Mouse (Mus musculus) urinary bladder, postnatal 36 days (tissue): ENCODE measurements around the gene Dync1li1.
A peak's percentile ranks its signal among the peaks of the same experiment; 100 is the strongest.

Source experiments
- DNase-seq, 2 experiments: peaks; one replicate each; pipeline ENCODE4 v3.0.0; 2022; ENCODE audit warnings: low spot score in 2 of 2, mixed read lengths in 1 of 2

Gene Dync1li1

DNA sequence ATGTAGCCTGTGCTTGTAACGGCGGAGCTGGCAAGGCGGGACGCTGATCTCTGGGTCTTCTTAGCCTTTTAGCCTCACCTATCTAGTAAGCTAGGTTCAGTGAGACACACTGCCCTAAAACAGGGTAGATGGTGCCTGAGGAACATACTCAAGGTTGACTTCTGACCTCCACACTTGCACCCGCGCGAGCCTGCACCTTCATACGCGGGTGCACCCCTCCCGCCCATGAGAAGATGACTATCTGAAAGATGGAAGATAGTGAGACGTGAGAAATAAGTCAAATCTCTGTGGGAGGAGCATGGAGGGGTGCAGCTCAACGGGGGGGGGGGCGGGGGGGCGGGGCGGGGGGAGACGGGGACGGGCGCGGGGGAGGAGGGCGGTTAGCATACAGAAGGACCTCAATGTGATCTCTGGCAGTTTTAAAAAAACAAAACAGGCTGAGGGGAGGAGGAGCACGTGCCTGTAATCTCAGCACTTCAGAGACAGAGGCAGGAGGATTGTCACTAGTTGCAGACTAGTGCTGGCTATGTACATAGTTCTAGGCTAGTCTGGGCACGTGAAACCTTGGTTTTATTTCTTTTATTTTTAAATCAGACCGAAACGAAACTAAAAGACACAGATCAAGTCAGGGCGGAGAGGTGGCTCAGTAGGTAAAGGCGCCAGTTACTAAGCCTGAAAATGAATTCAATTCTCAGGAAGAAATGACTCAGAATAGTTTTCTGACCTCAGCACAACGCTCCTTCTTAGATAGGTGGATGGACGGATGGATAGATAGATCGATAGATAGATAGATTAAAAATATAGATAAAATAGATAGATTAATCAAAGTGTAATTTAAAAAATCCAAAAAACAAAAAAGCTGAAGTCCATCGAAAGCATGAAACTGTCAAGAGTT lies 41.6 kb downstream of the Dync1li1 start:
- no peak for DNase-seq

GRCm38 (mm10) chr9:114731011-114731755 lies 42.6 kb downstream of the Dync1li1 start, which contains the start of gene Cmtm6:
Cmtm6 (plus strand) TSS chr9:114731116.
- peak; percentile 98 to 99 for DNase-seq

- no peak for DNase-seq
Measured at GRCm38 (mm10) chr9:114731871-114732682, 43.5 kb downstream of the Dync1li1 start.

- DNase-seq = no peak
Measured at GRCm38 (mm10) chr9:114733238-114733637, 44.6 kb downstream of the Dync1li1 start.

DNA sequence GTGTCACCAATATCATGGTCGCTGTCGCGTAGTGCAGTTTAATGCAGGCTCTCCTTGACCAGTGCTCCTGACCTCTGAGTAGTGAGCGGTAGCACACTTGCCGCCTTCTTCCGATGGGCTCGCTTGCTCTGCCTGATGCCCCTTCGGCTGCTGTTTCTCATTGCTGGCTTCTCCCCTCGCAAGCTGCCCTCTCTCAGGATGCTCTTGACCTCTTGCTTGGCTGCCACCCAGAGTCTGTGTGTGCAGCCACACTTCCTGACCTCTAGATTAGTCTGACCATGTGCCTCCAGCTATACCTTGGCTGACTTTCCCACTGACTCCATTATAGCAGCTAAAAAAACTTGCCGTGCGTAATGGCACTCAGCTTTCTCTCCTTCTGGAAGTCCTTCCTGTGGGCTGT lies 47.9 kb downstream of the Dync1li1 start:
- DNase-seq = no peak

GRCm38 (mm10) chr9:114740336-114740735 lies 51.7 kb downstream of the Dync1li1 start:
- no peak for DNase-seq

- DNase-seq = no peak
Measured at GRCm38 (mm10) chr9:114742731-114743130, 54.1 kb downstream of the Dync1li1 start.

DNA sequence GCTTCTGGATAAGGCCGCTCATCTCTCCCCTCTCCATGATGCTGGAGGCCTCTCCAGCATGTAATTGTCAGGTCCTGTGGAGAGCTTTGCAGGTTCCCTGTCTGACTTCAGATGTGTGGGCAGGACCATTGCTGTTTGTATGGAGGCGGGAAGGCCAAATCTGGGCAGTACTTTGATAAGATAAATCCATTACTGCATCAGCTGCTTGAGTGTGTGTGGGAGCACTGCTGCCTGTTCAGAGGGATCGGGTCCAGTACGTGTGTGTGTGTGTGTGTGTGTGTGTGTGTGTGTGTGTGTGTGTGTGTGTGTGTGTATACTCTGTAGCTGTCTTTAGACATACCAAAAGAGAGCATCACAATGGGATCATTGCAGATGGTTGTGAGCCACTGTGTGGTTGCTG lies 56.6 kb downstream of the Dync1li1 start:
- no peak for DNase-seq

DNA sequence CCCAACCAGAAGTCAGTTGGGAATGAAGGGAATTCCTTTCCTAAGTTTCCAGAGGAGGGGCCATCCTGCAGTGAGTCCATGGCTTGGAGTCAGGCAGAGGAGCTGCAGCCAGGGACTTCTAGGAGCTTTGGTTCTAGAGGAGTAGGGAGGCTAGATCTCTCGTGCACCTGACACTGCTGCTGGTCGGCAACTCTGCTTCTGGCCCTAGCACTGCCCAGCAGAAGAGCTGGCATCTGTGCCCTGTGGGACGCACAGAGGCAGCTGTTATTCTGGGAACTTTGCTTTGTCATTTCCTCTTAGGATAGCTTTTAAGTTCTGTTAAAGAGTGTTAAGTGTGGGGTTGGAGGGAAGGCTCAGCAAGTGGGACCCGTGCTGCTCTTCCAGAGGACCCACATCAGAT lies 57.1 kb downstream of the Dync1li1 start:
- no peak for DNase-seq

DNA sequence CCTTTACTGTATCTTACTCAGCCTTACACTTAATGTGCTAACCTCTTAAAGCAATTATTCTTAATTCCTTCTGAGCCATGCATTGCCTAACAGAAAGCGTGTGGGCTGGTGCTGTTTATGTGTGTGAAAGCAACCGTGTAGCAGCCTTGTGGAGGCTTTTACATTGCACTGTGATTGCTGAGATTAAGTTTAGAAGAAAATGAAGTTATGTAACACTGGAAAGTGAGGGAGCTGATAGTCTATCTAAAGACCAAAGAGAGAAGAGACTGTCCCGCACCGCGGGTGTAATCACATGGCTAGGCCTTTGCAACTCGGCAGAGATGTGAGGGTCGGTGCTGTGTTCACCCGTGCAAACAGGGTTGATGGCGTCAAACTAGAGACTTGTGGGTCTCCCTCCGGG lies 58.4 kb downstream of the Dync1li1 start:
- DNase-seq = no peak

DNA sequence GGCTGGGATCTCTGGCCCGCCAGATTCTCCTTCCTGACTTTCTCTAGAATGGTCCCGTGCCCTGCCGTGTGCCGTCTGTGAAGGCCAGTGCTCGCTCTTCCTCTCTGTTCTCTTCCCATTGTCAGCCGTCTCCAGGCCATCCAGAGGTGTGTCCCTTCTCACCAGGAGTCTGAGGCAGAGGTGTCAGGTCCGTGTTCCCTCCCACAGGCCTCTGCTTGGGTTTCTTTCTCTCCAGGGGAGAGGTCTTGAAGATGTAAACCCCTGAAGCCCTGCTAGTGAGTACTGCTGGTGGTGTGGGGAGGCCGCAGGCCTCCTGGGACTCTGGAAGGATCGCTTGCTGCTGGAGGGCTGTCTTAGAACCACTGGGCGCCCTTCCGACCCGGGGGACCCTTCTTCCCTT lies 58.9 kb downstream of the Dync1li1 start:
- no peak for DNase-seq

DNA sequence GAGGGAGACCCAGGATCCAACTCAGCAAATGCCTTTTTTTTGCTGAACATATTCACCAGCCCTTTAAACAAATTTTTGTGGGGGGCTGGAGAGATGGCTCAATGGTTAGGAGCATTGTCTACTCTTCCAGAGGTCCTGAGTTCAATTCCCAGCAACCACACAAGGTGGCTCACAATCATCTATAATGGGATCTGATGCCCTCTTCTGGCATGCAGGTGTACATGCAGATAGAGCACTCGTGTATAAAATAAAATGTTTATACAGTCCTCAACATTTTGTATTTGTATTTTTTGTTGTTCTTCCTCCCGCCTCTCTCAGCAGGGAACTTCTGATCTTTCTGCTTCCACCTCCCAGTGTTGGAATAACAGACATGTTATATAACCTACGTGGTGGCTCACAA lies 63.0 kb downstream of the Dync1li1 start:
- DNase-seq = no peak

DNA sequence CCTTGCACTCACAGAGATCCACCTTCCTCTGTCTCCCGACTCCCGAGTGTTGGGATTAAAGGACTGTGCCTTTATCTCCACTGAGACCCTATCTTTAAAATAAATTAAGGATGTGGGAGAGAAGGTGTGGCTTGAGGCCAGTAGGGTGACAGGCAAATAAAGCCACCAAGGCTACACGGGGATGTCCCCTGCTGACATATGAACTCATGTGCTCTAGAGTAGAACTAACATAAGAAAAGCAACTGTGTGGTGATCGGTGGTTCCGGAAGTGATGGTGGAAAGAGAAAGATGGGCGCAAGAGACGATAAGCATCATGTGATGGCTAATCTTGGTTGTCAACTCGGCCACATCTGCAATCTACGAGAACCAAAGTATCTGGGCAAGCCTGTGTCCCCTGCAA lies 63.7 kb downstream of the Dync1li1 start:
- no peak for DNase-seq

GRCm38 (mm10) chr9:114752863-114753484 lies 64.4 kb downstream of the Dync1li1 start:
- DNase-seq = peak; percentile 89 to 93

- DNase-seq = no peak
Measured at GRCm38 (mm10) chr9:114758272-114758671, 69.7 kb downstream of the Dync1li1 start.

- no peak for DNase-seq
Measured at GRCm38 (mm10) chr9:114758801-114759200, 70.2 kb downstream of the Dync1li1 start.

DNA sequence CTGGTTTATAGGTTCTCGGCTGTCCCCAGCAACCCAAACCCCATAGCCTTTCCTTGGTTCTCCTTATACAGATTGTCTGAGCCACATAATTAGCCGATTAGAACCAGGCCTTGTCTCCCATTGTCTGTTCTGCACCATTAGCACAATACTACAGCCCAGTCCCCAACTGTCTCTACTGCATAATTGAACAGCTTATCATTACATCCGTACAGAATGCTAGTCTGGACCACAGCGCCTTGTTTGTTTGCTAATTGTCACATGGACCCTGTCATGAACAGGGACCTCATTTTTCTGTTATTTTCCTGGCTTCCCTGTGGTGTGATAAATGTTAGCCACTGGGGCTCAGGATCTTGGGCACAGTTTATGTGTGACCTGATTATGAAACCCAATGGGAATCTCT lies 71.3 kb downstream of the Dync1li1 start:
- DNase-seq = no peak

- DNase-seq = no peak
Measured at GRCm38 (mm10) chr9:114760353-114760752, 71.8 kb downstream of the Dync1li1 start.

DNA sequence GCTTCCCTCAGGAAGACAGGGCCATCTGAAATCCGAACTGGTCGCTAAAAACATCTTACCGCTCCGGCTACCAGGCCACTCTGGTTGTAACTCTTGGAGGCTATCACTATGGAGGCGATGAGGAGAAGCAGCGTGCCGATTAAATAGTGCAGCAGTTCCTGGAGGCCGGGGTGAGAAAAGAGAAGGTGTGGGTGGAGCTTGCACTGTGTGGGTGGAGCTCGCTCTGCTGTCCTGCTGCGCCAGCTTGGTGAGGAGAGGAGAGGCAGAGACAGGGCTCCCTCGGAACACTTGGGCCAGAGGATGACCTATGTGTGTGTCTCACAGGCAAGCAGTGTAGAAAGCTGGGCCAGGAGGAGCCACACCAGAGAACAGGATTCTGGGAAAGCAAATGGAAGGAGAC lies 73.3 kb downstream of the Dync1li1 start:
- DNase-seq = no peak

DNA sequence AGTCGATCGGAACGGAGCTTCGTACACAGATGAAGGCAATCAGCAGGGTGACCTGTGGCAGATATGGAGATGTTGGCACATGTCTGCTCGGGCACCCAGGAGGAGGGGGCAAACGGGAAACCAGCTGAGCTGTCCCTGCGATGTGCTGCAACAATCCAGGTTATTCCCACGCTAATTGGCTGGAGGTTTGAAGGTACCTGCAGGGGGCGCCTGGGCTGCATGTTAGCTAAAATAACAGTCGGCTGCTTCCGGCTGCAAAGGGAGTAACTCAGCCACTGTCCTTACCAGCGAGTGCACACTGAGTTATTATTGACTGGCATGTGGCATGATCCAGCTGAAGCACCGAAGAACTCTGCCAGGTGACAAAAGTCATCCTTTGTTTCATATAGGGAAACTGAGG lies 74.8 kb downstream of the Dync1li1 start:
- no peak for DNase-seq

DNA sequence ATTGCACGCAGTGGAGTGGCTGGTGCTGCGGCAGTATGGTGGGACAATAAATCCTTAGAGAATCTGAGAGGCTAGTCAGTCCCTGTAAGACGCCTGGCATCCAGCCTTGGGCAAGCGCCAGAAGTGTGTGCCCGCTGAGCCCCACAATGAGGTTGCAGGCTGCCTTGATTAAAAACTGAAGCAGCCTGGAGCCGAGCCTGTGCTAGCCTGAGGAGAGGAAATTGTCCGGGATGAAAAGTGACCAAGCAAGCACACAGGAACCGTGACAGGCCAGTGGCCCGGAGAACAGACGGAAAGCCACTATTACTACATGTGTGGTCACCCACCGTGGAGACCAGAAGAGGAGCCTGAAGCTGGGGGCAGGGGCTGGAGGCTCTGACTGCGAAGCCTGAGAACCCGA lies 78.4 kb downstream of the Dync1li1 start:
- DNase-seq = no peak

GRCm38 (mm10) chr9:114767507-114767906 lies 78.9 kb downstream of the Dync1li1 start:
- no peak for DNase-seq
